Mouse (Mus musculus): ENCODE results near the gene Cers3.

The Cers3 gene

GRCm38 (mm10) chr7:66743377-66743781, at the start of gene Cers3:
TSS of gene Cers3 (plus strand) at chr7:66743504.
- ChIA-PET CTCF (interaction anchor here in 1 of 4 experiments (0.7 kb wide), 1 partner anchor 67 kb away, joined by 3 read pairs; no protein-coding TSS in a partner anchor), POLR2A (interaction anchor here in 2 of 4 experiments (0.7 to 1.2 kb wide), 3 partner anchors 10 to 53 kb away, joined by 3 to 4 read pairs (median 3); partner anchors contain the start of gene Lins1 (in 1 of the 2))

- POLR2A ChIA-PET, result interaction anchor here in 2 of 4 experiments (0.6 kb wide), 2 partner anchors 66 to 951 kb away, joined by 3 read pairs; partner anchors contain the start of gene Lrrc28 (in 1 of the 2)
- CTCF ChIA-PET, result no interaction called here
Measured at GRCm38 (mm10) chr7:66694467-66694866, 48.8 kb upstream of the Cers3 start.

GRCm38 (mm10) chr7:66702721-66703120, 40.6 kb upstream of the Cers3 start:
- ChIA-PET POLR2A (no interaction called here), CTCF (no interaction called here)

GRCm38 (mm10) chr7:66704631-66705030, 38.7 kb upstream of the Cers3 start:
- ChIA-PET POLR2A (interaction anchor here in 1 of 4 experiments (0.7 kb wide), 1 partner anchor 896 kb away, joined by 14 read pairs; no protein-coding TSS in a partner anchor), CTCF (no interaction called here)

- POLR2A ChIA-PET, result interaction anchor here in 2 of 4 experiments (0.8 to 2.3 kb wide), 2 partner anchors 21 to 22 kb away, joined by 3 to 7 read pairs; partner anchors contain the start of genes Asb7 (in 2 of the 2) and Lins1 (in 2 of the 2)
- CTCF ChIA-PET, result interaction anchor here in 1 of 4 experiments (1.7 kb wide), 1 partner anchor 129 kb away, joined by 4 read pairs; the partner anchor contains the start of gene Adamts17
Measured at GRCm38 (mm10) chr7:66711166-66711565, 32.1 kb upstream of the Cers3 start.

- POLR2A ChIA-PET, result no interaction called here
- CTCF ChIA-PET, result no interaction called here
Measured at GRCm38 (mm10) chr7:66724514-66724913, 18.8 kb upstream of the Cers3 start.

GRCm38 (mm10) chr7:66724954-66725353, 18.4 kb upstream of the Cers3 start:
- POLR2A ChIA-PET, result no interaction called here

GRCm38 (mm10) chr7:66728072-66728471, 15.2 kb upstream of the Cers3 start:
- POLR2A ChIA-PET, result no interaction called here
- CTCF ChIA-PET, result interaction anchor here in 2 of 4 experiments (0.6 to 1.2 kb wide), 4 partner anchors 105 to 471 kb away, joined by 3 to 7 read pairs (median 3); no protein-coding TSS in a partner anchor

More at GRCm38 (mm10) chr7:66724954-66725353, 18.4 kb upstream of the Cers3 start:
- CTCF ChIA-PET, result no interaction called here

- ChIA-PET CTCF (no interaction called here), POLR2A (no interaction called here)
Measured at GRCm38 (mm10) chr7:66729232-66729631, 14.1 kb upstream of the Cers3 start.

GRCm38 (mm10) chr7:66733431-66733830, 9.9 kb upstream of the Cers3 start:
- POLR2A ChIA-PET, result interaction anchor here in 1 of 4 experiments (1.3 kb wide), 1 partner anchor 9 kb away, joined by 4 read pairs; no protein-coding TSS in a partner anchor
- CTCF ChIA-PET, result no interaction called here

- CTCF ChIA-PET, result interaction anchor here in 1 of 4 experiments (0.6 kb wide), 1 partner anchor 73 kb away, joined by 4 read pairs; no protein-coding TSS in a partner anchor
- POLR2A ChIA-PET, result interaction anchor here in 1 of 4 experiments (1.3 kb wide), 1 partner anchor 8 kb away, joined by 4 read pairs; no protein-coding TSS in a partner anchor
Measured at GRCm38 (mm10) chr7:66733882-66734281, 9.4 kb upstream of the Cers3 start.

GRCm38 (mm10) chr7:66734466-66734865, 8.8 kb upstream of the Cers3 start:
- ChIA-PET POLR2A (no interaction called here), CTCF (interaction anchor here in 1 of 4 experiments (0.6 kb wide), 1 partner anchor 74 kb away, joined by 4 read pairs; no protein-coding TSS in a partner anchor)

GRCm38 (mm10) chr7:66734993-66735392, 8.3 kb upstream of the Cers3 start:
- POLR2A ChIA-PET, result no interaction called here
- CTCF ChIA-PET, result no interaction called here

- POLR2A ChIA-PET, result no interaction called here
- CTCF ChIA-PET, result no interaction called here
Measured at GRCm38 (mm10) chr7:66737418-66737817, 5.9 kb upstream of the Cers3 start.

- ChIA-PET CTCF (interaction anchor here in 1 of 4 experiments (0.5 kb wide), 1 partner anchor 51 kb away, joined by 3 read pairs; the partner anchor contains the start of genes Asb7 and Lins1), POLR2A (interaction anchor here in 1 of 4 experiments (0.6 kb wide), 1 partner anchor 288 kb away, joined by 3 read pairs; no protein-coding TSS in a partner anchor)
Measured at GRCm38 (mm10) chr7:66741008-66741407, 2.3 kb upstream of the Cers3 start.

GRCm38 (mm10) chr7:66741412-66741811, 1.9 kb upstream of the Cers3 start:
- ChIA-PET CTCF (interaction anchor here in 1 of 4 experiments (0.5 kb wide), 1 partner anchor 52 kb away, joined by 3 read pairs; the partner anchor contains the start of genes Asb7 and Lins1), POLR2A (interaction anchor here in 1 of 4 experiments (1.6 kb wide), 1 partner anchor 8 kb away, joined by 4 read pairs; no protein-coding TSS in a partner anchor)

GRCm38 (mm10) chr7:66746972-66747371, 3.7 kb downstream of the Cers3 start:
- ChIA-PET CTCF (no interaction called here), POLR2A (no interaction called here)

GRCm38 (mm10) chr7:66749998-66750397, 6.7 kb downstream of the Cers3 start:
- CTCF ChIA-PET, result interaction anchor here in 1 of 4 experiments (0.6 kb wide), 1 partner anchor 915 kb away, joined by 5 read pairs; no protein-coding TSS in a partner anchor
- POLR2A ChIA-PET, result no interaction called here

- ChIA-PET POLR2A (interaction anchor here in 2 of 4 experiments (0.6 to 1.1 kb wide), 3 partner anchors 9 to 1399 kb away, joined by 3 to 4 read pairs (median 3); partner anchors contain the start of gene Cers3 (in 1 of the 2)), CTCF (no interaction called here)
Measured at GRCm38 (mm10) chr7:66753816-66754215, 10.5 kb downstream of the Cers3 start.

- CTCF ChIA-PET, result no interaction called here
- POLR2A ChIA-PET, result interaction anchor here in 2 of 4 experiments (0.8 to 1.2 kb wide), 2 partner anchors 12 to 26 kb away, joined by 3 read pairs; partner anchors contain the start of gene Cers3 (in 1 of the 2)
Measured at GRCm38 (mm10) chr7:66755611-66756010, 12.3 kb downstream of the Cers3 start.

All from embryonic stem cell, embryonic (primary cell).